ENCODE assay signal across 12 mouse cellular contexts in genomic region chr6:60970811-60971210, GRCm38 (mm10).
"Had no signal": no experiment of that assay in that cellular context is flagged by ENCODE, and none has a peak within 500 bp of the region (broad histone marks: within the 10 kb centered on the region; RNA-seq: fewer than 3 reads in every experiment).

No protein-coding gene starts in this region.

- H3K27me3 ChIP-seq: liver, embryonic 15.5 days had no signal

- ATAC-seq: lung, postnatal 0 days; midbrain, embryonic 16.5 days had no signal

- H3K4me1 ChIP-seq: limb, embryonic 10.5 days; liver, embryonic 15.5 days had no signal

- H3K4me2 ChIP-seq: liver, embryonic 11.5 days; liver, embryonic 15.5 days had no signal

- H3K27ac ChIP-seq: layer of hippocampus, adult 2 months; limb, embryonic 10.5 days; liver, embryonic 15.5 days; stomach, postnatal 0 days had no signal

- H3K9ac ChIP-seq: liver, embryonic 15.5 days had no signal

- H3K4me3 ChIP-seq: layer of hippocampus, adult 2 months; limb, embryonic 10.5 days; liver, embryonic 15.5 days had no signal

- H3K36me3 ChIP-seq: limb, embryonic 10.5 days; liver, embryonic 15.5 days had no signal

- H3K9me3 ChIP-seq: limb, embryonic 10.5 days; liver, embryonic 15.5 days had no signal

- DNase-seq: kidney, postnatal 10 days; kidney, postnatal 4 days; lung, adult 2 months; lung, postnatal 36 days; thymus, postnatal 25 days had no signal
